Comparison of ENCODE assay signal across 13 mouse cellular contexts in genomic region chr5:148742158-148742835, GRCm38 (mm10).
DNase-seq lines count a peak whose midpoint lies in the region; ATAC-seq and TF ChIP-seq lines count a peak whose summit lies in the region.
"Had no signal": no experiment of that assay in that cellular context is flagged by ENCODE, and none has a peak within 500 bp of the region (broad histone marks: within the 10 kb centered on the region; RNA-seq: fewer than 3 reads in every experiment).

No protein-coding gene starts in this region.

- no peak for ATAC-seq in kidney, postnatal 0 days (replicated peaks; ENCODE audit: low FRiP score, low read depth)
- no peak for ATAC-seq in cerebellum, adult (ENCODE audit: insufficient number of reproducible peaks, low FRiP score, low TSS enrichment)

- no peaks in the 10 kb centered on the region for H3K9me3 ChIP-seq in kidney, postnatal 0 days (replicated peaks; ENCODE audit: low read length)

- H3K4me2 ChIP-seq in kidney, postnatal 0 days (ENCODE audit: low read length) = no peak overlapping the region
- H3K4me2 ChIP-seq: limb, embryonic 13.5 days had no signal

- TF ChIP-seq POLR2A in testis, adult 2 months (IDR thresholded peaks at IDR 0.05; ENCODE audit: control insufficient read depth, low read depth, low read length) = no peak
- no peak for TF ChIP-seq POLR2A in brain, embryonic 14.5 days (IDR thresholded peaks at IDR 0.05; ENCODE audit: borderline replicate concordance, extremely low read depth, insufficient read depth, insufficient read length, poor library complexity, severe bottlenecking)

- no peak for DNase-seq in kidney, postnatal 0 days (ENCODE audit: low spot score)
- no peak for DNase-seq in kidney, postnatal 14 days
- no peak for DNase-seq in testis, postnatal 14 days (ENCODE audit: low spot score)
- no peak for DNase-seq in brain, embryonic 14.5 days (ENCODE audit: low read depth)
- no peak for DNase-seq in ovary, postnatal 10 days (ENCODE audit: low spot score)
- DNase-seq: kidney, postnatal 25 days; layer of hippocampus, postnatal 36 days; thymus, adult 18-20 months had no signal

- TF ChIP-seq CTCF in kidney, postnatal 0 days (IDR thresholded peaks at IDR 0.05; ENCODE audit: low read depth) = peak; percentile 49
- TF ChIP-seq CTCF in testis, adult 2 months (IDR thresholded peaks at IDR 0.05; ENCODE audit: control insufficient read depth, insufficient read depth, insufficient replicate concordance, low read depth, low read length) = peak; percentile 50; the same call in 1 of the 2 replicates
- peak; percentile 41; the same call in 1 of the 2 replicates for TF ChIP-seq CTCF in brain, embryonic 14.5 days (IDR thresholded peaks at IDR 0.05; ENCODE audit: borderline replicate concordance, extremely low read depth, insufficient read depth, insufficient read length)

- 92% methylated on average over 8 of the region's 8 CpGs for WGBS in kidney, postnatal 0 days

- H3K36me3 ChIP-seq in kidney, postnatal 0 days (ENCODE audit: insufficient read depth, low read length) = no peaks in the 10 kb centered on the region
- H3K36me3 ChIP-seq in testis, adult 2 months (ENCODE audit: control insufficient read depth, insufficient read depth, low read length) = no peaks in the 10 kb centered on the region
- H3K36me3 ChIP-seq: limb, embryonic 13.5 days had no signal

- H3K9ac ChIP-seq in kidney, postnatal 0 days (ENCODE audit: low read depth, low read length) = no peak overlapping the region
- H3K9ac ChIP-seq: limb, embryonic 13.5 days had no signal

- H3K4me3 ChIP-seq in kidney, postnatal 0 days (replicated peaks; ENCODE audit: low read depth, low read length) = no peak overlapping the region
- no peak overlapping the region; the same call in 1 of the 2 replicates for H3K4me3 ChIP-seq in testis, adult 2 months (ENCODE audit: control insufficient read depth, low read depth, low read length)
- H3K4me3 ChIP-seq: erythroblast, embryonic 14.5 days; limb, embryonic 13.5 days; myocyte had no signal

- H3K27me3 ChIP-seq in kidney, postnatal 0 days (ENCODE audit: insufficient read depth, low read length) = no peaks in the 10 kb centered on the region
- no peaks in the 10 kb centered on the region for H3K27me3 ChIP-seq in testis, adult 2 months (ENCODE audit: control insufficient read depth, insufficient read depth, low read length)
- H3K27me3 ChIP-seq: limb, embryonic 13.5 days had no signal

- H3K4me1 ChIP-seq in kidney, postnatal 0 days (replicated peaks; ENCODE audit: insufficient read depth, low read length) = no peaks in the 10 kb centered on the region; the same call in 1 of the 2 replicates
- H3K4me1 ChIP-seq in testis, adult 2 months (ENCODE audit: control insufficient read depth, insufficient read depth, low read length) = peaks cover 9% of the 10 kb centered on the region

- H3K27ac ChIP-seq in kidney, postnatal 0 days = no peak overlapping the region
- no peak overlapping the region for H3K27ac ChIP-seq in testis, adult 2 months (ENCODE audit: control insufficient read depth, insufficient read depth, low read depth, low read length)
- H3K27ac ChIP-seq: limb, embryonic 13.5 days had no signal
